ENCODE assay signal across 8 mouse cellular contexts in genomic region chr2:148478141-148478701, GRCm38 (mm10). TPM values are rescaled to one million over a fixed set of nuclear protein-coding genes. Genes with fewer than 3 reads are reported as not detected.
A peak's percentile ranks its signal among the peaks of the same experiment; 100 is the strongest.
DNase-seq lines count a peak whose midpoint lies in the region; ATAC-seq and TF ChIP-seq lines count a peak whose summit lies in the region.

No protein-coding gene starts in this region.

- H3K9ac ChIP-seq in forebrain, embryonic 11.5 days (ENCODE audit: low read length) = no peak overlapping the region
- no peak overlapping the region for H3K9ac ChIP-seq in limb, embryonic 14.5 days (ENCODE audit: low read depth, low read length, severe bottlenecking)
- no peak overlapping the region for H3K9ac ChIP-seq in neural tube, embryonic 12.5 days

- no peak overlapping the region for H3K4me2 ChIP-seq in forebrain, embryonic 11.5 days (ENCODE audit: low read depth, low read length, severe bottlenecking)
- no peak overlapping the region for H3K4me2 ChIP-seq in limb, embryonic 14.5 days (replicated peaks; ENCODE audit: low read depth, low read length, severe bottlenecking)
- H3K4me2 ChIP-seq in neural tube, embryonic 12.5 days (replicated peaks) = no peak overlapping the region

- no peak overlapping the region for H3K27ac ChIP-seq in forebrain, embryonic 11.5 days (ENCODE audit: low read depth, low read length)
- H3K27ac ChIP-seq in limb, embryonic 14.5 days (replicated peaks; ENCODE audit: low read depth, low read length) = no peak overlapping the region
- no peak overlapping the region for H3K27ac ChIP-seq in neural tube, embryonic 12.5 days
- H3K27ac ChIP-seq in left cerebral cortex, adult 2 months = no peak overlapping the region

- peak; percentile 73; the same call in 1 of the 2 replicates for ATAC-seq in forebrain, embryonic 11.5 days (replicated peaks; ENCODE audit: low FRiP score)
- no peak for ATAC-seq in limb, embryonic 14.5 days (ENCODE audit: low FRiP score, low read depth)
- ATAC-seq in neural tube, embryonic 12.5 days (ENCODE audit: low FRiP score, low read depth) = peak; percentile 89

- H3K4me3 ChIP-seq in forebrain, embryonic 11.5 days (ENCODE audit: low read depth, low read length) = no peak overlapping the region
- no peak overlapping the region for H3K4me3 ChIP-seq in limb, embryonic 14.5 days (replicated peaks; ENCODE audit: low read length)
- H3K4me3 ChIP-seq in neural tube, embryonic 12.5 days = no peak overlapping the region
- no peak overlapping the region for H3K4me3 ChIP-seq in left cerebral cortex, adult 2 months

- no peaks in the 10 kb centered on the region for H3K9me3 ChIP-seq in forebrain, embryonic 11.5 days (ENCODE audit: control insufficient read depth, low read length)
- H3K9me3 ChIP-seq in limb, embryonic 14.5 days (ENCODE audit: control insufficient read depth, low read length) = no peaks in the 10 kb centered on the region
- H3K9me3 ChIP-seq in neural tube, embryonic 12.5 days = no peaks in the 10 kb centered on the region

- no peaks in the 10 kb centered on the region for H3K27me3 ChIP-seq in forebrain, embryonic 11.5 days (ENCODE audit: control insufficient read depth, insufficient read depth, low read length)
- H3K27me3 ChIP-seq in limb, embryonic 14.5 days (ENCODE audit: control insufficient read depth, insufficient read depth, low read length) = no peaks in the 10 kb centered on the region
- no peaks in the 10 kb centered on the region for H3K27me3 ChIP-seq in neural tube, embryonic 12.5 days (replicated peaks)

- TF ChIP-seq CTCF in left cerebral cortex, adult 2 months (IDR thresholded peaks at IDR 0.05) = no peak

- no peaks in the 10 kb centered on the region for H3K36me3 ChIP-seq in forebrain, embryonic 11.5 days (ENCODE audit: control insufficient read depth, insufficient read depth, low read length)
- no peaks in the 10 kb centered on the region for H3K36me3 ChIP-seq in limb, embryonic 14.5 days (ENCODE audit: control insufficient read depth, insufficient read depth, low read length)
- H3K36me3 ChIP-seq in neural tube, embryonic 12.5 days = no peaks in the 10 kb centered on the region

- no peaks in the 10 kb centered on the region for H3K4me1 ChIP-seq in forebrain, embryonic 11.5 days (replicated peaks; ENCODE audit: control insufficient read depth, insufficient read depth, low read length)
- H3K4me1 ChIP-seq in limb, embryonic 14.5 days (ENCODE audit: control insufficient read depth, insufficient read depth, low read length) = no peaks in the 10 kb centered on the region
- H3K4me1 ChIP-seq in neural tube, embryonic 12.5 days = 0 out of 2 replicates have a peak, but pooled peaks cover 6% of the 10 kb centered on the region

- intact Hi-C loops in heart, postnatal 14 days (cut with DNase I) = loop anchor here (5.0 kb wide), 1 partner anchor 36 kb away; the partner anchor contains the start of gene Cd93
- intact Hi-C loops in left cerebral cortex, adult 2 months (cut with DNase I) = no loop called here

- no peak for TF ChIP-seq POLR2A in limb, embryonic 14.5 days (IDR thresholded peaks at IDR 0.05; ENCODE audit: borderline replicate concordance, extremely low read depth, insufficient read depth, insufficient read length)

- 32% methylated on average over 3 of the region's 3 CpGs for WGBS in forebrain, embryonic 11.5 days
- WGBS in limb, embryonic 14.5 days = 54% methylated on average over 3 of the region's 3 CpGs
- WGBS in neural tube, embryonic 12.5 days = 27% methylated on average over 3 of the region's 3 CpGs

- DNase-seq in urinary bladder, postnatal 14 days (ENCODE audit: low spot score) = peak; percentile 60
- DNase-seq in urinary bladder, postnatal 4 days (ENCODE audit: low spot score in 2 of 2) = no peak
- DNase-seq in forebrain, embryonic 11.5 days (ENCODE audit: low spot score) = no peak
- peak; percentile 70 to 73 for DNase-seq in heart, postnatal 14 days
- peak; percentile 12 for DNase-seq in limb, embryonic 14.5 days (ENCODE audit: low spot score)
- no peak for DNase-seq in left cerebral cortex, adult 2 months (ENCODE audit: extremely low spot score in 1 of 2, low spot score in 2 of 2)
- no peak for DNase-seq in cerebellum, adult 8-10 months

RNA-seq across cellular contexts. Expression of gene Cd93, which starts 34.9 kb away (rescaled TPM):
- polyA plus RNA-seq in forebrain, embryonic 11.5 days (2014; fragmentation: Nextera tagmentation; extraction: Ambion mirVana) = 5.2 and 5.8 TPM in 2 replicates
- 100 to 1,000 TPM; 123 to 126 TPM for total RNA-seq in heart, postnatal 14 days (2021)
- polyA plus RNA-seq in limb, embryonic 14.5 days (2012; rRNA removed) = 11.6 and 11.9 TPM in 2 replicates
- 11.7 and 12.5 TPM in 2 replicates for polyA plus RNA-seq in limb, embryonic 14.5 days (2014; fragmentation: Nextera tagmentation; extraction: Ambion mirVana)
- 7.3 and 8.0 TPM in 2 replicates for polyA plus RNA-seq in neural tube, embryonic 12.5 days (2016; fragmentation: Nextera tagmentation; extraction: Ambion mirVana)
- 1 to 10 TPM; 5.0 to 5.2 TPM for total RNA-seq in left cerebral cortex, adult 2 months (2021)

Comparison
In these comparisons a context has a peak if more than half of its experiments do, and no peak if none do; other contexts are left out.
1. DNase-seq: peak in urinary bladder, postnatal 14 days (single experiment), heart, postnatal 14 days (2 of 2) and limb, embryonic 14.5 days (single experiment); none in urinary bladder, postnatal 4 days (0 of 2), forebrain, embryonic 11.5 days (single experiment), left cerebral cortex, adult 2 months (0 of 2) and cerebellum, adult 8-10 months (single experiment).